Mouse (Mus musculus) bone marrow macrophage, adult 2 months (primary cell): ENCODE data around the gene Klhl36.

ENCODE experiments used
- CTCF ChIP-seq: IDR thresholded peaks from 2 replicates; pipeline ENCODE4 v1.5.1; 2012; ENCODE audit warnings: low read depth, mild to moderate bottlenecking, low read length, moderate library complexity
- POLR2A ChIP-seq: IDR thresholded peaks from 2 replicates; pipeline ENCODE4 v1.6.1; 2012; ENCODE audit warnings: mild to moderate bottlenecking, low read depth, low read length, borderline replicate concordance

DNA sequence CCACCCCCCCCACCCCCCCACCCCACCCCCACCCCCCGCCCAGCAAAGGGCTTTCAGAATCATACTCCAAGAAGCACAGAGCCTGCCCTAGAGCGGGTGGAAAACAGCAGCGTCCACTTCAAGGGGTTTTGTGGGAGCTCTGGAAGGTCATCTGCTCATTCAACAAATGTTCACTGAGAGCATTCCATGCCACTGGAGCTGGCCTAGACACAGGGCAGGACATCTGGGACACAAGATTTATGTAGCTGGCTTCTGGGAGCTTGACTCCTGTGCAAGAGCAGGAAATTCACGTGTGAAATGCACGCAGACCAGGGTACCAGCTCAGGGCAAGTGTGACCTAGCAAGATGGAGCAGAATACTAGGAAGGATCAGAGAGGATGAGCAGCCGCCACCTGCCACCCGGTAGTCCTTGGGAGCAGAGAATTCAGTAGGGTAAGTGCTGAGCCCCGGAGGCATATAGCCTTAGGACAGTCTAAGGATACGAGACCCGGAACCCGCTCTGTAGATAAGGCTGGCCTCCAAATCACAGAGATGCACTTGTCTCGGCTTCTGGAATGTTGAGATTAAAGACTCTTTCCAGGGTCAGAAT is 42.4 kb downstream of the Klhl36 start:
- TF ChIP-seq CTCF: no peak
- no peak for TF ChIP-seq POLR2A
